Mouse (Mus musculus) ovary, adult 18-20 months (tissue): Measurements from ENCODE around the gene Ldhb.
"Not testable (repeated sequence)": the region's sequence is repeated elsewhere in the genome, so short reads cannot be mapped to it uniquely, and the experiment has no call there.

Source experiments
- DNase-seq: peaks from one replicate; pipeline ENCODE4 v3.0.0; 2022; ENCODE audit warnings: low spot score, mixed read lengths

The Ldhb gene

GRCm38 (mm10) chr6:142507785-142508162 is at the start of gene Ldhb:
TSS of gene Ldhb (minus strand) at chr6:142507957.
- DNase-seq = peak; percentile 92

DNA sequence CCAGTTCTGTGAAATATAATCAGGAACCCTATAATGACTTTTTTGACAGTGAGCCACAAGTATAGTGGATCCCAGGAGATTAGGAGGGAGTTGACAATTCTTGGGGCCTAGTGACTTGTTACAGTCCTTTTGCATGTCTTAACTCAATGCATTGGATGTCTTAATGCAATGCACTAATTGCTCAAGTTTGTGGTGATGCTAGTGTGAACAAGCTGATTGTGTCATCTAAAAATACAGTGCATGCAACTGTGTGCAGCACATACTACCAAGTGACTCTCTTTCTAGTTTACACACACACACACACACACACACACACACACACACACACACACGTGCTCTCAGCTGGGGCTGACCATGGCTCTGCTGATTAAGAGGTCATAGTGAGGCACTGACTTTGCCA is 48.2 kb upstream of the Ldhb start:
- DNase-seq = no peak

DNA sequence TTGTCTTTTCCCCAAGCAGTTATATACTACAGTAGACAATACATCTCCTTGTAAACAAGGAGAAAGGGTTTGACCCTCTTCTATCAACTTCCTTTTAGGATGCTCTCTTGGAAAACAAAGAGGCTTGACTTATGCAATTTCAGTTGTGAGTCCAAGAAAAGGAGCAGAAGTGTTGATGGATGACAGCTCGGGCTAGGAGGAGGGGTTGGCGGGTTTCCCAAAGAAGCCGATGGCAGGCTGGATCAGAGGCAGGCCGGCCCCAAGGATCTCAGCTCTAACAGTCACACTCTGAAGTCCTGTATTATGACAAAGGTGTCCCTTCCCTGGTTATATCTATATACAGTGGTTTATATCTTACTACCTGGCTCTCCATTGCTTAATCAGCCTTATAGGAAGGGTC is 43.7 kb upstream of the Ldhb start:
- no peak for DNase-seq

DNA sequence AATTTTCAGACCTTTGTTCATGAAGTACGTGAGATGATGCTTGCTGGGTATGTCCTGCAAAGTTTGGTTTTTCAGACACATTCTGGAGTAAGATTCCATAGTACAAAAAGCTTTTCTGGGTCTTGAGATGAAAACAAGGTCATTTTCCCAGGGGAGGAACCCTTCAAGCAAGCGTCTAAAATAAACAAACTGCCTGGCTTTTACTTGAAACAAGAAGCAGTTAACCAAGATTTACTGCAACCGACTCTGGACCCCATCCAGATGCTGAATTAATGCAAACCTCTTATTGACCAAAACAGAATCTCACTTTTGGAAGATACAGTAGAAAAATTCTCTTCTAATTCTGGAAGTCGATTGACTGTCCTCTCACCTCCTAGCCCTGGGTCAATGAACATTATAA is 43.1 kb upstream of the Ldhb start:
- DNase-seq = no peak

DNA sequence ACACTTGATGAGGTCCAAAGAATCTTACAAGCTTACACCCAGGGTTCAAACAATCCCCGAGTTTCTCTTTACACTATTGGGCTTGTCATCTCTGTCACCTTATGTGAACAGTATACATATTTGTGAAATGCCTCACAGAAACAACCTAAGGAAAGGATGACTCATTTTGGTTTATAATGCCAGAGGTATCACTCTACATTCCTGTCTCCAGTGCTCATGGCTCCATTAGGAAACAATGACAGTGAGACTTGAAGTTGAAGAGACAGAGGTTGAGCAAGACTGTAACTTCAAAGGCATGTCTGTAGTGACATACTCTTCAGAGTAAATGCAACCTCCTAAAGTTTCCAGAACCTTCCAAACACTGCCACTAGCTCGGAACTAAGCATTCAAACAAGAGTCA is 40.6 kb upstream of the Ldhb start:
- no peak for DNase-seq

- DNase-seq = no peak
Measured at GRCm38 (mm10) chr6:142545132-142545531, 37.4 kb upstream of the Ldhb start.

- no peak for DNase-seq
Measured at GRCm38 (mm10) chr6:142543648-142544047, 35.9 kb upstream of the Ldhb start.

DNA sequence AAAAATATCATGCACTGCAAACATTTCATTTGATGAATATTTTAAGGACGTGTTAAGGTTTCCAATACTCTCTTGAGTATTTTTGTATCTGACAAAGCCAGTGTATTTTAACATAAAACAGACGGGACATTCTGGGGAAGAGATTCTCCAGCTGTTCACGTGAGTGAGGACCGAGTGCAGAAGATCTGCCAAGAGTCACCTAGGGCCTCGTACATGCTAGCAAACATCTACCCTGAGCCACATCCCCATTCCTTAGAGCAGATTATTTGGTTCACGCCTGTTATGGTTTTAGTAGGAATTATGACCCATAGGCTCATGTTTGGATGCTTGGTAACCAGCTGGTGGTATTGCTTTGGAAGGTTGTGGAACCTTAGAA is 35.0 kb upstream of the Ldhb start:
- no peak for DNase-seq

GRCm38 (mm10) chr6:142542082-142542799 is 34.5 kb upstream of the Ldhb start:
- DNase-seq = no peak

GRCm38 (mm10) chr6:142540561-142541160 is 32.9 kb upstream of the Ldhb start:
- DNase-seq = no peak

GRCm38 (mm10) chr6:142540131-142540530 is 32.4 kb upstream of the Ldhb start:
- no peak for DNase-seq

GRCm38 (mm10) chr6:142538503-142538902 is 30.7 kb upstream of the Ldhb start:
- DNase-seq = peak; percentile 6

- no peak for DNase-seq
Measured at GRCm38 (mm10) chr6:142533412-142533811, 25.7 kb upstream of the Ldhb start.

DNA sequence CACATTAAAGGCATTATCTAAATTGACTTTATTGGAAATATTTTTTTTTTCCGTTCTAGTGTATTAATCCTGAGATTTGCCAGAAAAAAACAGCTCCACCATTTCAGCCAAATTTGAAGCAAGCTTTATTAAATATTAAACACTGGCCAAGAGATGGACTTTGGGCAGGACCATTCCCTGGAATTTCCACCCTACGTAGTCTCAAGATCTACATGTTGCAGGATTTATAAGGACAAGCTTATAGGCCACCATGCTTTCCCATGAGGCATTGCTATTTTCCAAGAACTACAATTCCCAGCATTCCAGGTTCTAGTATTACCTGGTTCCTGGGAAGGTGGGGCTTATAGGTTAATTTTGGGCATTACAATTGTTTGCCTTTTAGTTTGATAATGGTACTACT is 24.9 kb upstream of the Ldhb start:
- DNase-seq = no peak

DNA sequence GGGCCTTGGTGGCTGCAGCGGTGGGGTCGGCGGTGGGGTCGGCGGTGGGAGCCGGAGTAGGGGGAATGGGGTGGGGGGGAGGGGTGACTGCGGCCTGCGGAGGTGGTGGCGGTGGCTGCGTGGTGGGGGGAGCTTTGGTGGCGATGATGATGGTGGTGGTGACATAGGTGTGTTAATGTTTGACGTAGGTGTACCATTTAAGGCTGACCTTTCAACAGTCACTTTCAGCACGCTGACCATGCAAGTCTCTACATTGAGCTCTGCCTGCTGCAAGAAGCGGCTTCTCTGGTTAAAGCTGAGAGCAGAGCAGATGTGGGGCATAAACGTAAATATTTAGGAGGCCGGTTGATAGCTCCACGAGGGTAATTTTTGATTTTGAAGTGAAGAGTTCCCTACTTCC is 24.4 kb upstream of the Ldhb start:
- no peak for DNase-seq

- DNase-seq = no peak
Measured at GRCm38 (mm10) chr6:142530378-142530777, 22.6 kb upstream of the Ldhb start.

DNA sequence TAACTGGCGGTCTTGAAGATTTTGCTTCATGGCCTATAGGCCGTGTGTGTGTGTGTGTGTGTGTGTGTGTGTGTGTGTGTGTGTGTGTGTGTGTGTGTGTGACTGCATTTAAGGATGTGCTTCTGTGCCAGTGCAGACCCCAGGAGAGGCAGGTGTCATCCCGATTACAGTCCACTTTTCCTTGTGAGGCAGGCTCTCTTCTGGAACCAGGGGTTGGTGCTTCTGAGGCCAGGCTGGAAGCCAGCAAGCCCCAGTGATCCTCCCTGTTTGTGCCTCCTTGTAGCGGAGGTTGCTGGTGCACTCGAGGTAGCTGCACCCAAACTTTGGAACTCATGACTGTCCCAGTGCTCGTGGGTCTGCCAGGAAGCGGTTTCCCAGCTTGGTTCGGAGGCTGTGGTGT is 21.9 kb upstream of the Ldhb start:
- DNase-seq = no peak

DNA sequence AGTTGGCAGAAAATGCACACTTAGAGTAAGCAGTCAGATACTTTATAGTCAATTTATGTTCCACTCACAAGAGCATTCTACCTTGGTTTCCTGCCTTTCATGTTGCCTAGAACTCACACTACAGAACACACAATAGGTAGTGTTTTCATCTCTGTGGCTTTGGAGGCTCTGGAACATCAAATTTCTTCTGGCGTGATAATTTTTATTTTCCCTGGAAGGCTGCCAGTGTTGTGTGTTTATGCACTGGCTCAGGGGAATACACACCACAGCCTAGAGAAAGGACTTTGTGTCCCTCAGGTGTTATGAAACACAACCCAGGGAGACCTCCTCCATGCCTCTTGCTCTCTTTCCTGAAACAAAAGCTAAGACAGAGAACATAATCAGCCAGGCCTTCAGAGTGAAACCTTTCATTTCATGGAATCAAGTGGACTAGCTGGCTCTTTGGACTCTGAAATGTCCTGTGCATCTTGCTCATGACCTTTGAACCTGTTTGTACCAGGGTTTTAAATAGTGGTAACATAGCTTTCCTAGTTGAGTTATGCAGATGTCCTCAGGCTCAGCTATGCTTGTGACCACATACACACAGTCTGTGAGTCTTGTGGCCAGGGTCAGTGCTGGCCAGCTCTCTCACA is 20.3 kb upstream of the Ldhb start:
- DNase-seq = no peak

DNA sequence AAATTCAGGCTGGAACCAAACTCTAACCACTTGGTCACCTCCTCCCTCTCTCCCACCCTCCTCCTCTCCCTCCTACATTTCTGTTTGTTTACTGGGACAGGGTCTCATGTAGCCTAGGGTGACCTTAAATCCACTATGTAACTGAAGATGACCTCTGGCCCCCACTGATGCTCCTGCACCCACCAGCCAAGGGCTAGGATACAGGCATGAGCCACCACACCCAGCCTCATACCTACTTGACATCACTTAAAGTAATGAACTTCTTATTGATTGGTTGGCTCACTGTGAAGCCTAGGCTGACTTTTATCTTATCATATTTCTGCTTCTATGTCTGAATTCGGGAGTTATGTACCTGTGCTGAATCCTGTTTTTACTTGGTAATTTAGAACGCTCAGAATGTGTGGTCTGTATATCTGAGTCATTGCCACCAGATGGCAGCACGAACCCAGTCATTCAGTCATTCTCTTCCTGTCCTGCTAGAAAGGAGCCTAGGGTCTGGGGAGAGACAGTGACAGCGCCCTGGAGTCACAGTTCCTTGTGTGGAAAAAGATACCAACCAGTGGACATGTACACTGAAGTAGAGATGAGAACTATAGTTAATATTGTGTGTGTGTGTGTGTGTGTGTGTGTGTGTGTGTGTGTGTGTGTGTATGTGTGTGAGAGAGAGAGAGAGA is 17.0 kb upstream of the Ldhb start:
- no peak for DNase-seq

DNA sequence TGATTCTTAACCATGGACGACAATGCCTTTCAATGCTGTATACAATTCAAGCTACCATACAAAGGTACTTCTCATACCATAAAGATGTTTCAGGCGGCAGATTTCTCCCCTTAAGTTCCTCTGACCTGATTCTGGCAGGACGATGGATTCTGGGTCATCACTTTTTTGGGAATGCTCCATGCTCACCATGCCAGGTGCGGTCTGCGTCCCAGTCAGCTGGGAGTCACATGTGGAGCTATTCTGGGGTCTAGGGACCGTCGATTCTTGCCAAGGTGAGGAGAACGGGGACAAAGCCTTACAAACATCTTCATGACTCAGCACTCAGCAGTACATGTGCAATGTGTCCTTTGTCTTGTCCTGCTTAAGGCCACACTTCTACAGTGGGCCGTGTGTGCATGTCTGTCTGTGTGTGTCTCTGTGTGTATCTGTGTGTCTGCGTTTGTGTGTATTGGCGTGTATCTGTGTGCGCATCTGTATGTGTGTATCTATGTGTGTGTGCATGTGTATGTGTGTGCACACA is 13.9 kb upstream of the Ldhb start:
- no peak for DNase-seq

DNA sequence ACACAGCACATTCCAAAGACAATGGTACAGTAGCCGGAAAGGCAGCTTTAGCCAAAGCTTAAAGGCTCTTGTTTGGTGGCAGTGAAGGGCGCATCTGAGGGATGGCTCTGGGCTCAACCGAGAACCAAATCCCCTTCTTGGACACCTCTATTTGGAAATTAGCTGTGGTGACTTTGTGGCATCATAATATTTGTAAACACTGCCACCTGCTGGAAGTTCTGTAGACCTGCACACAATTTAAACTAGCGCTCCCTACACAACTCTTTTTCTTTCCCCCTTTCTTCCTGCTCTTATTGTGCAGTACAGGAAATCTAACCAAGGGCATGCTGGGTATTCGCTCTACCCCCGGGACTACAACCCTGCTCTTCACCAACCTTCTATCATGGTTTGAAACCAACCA is 11.4 kb upstream of the Ldhb start:
- no peak for DNase-seq

- not testable (repeated sequence) for DNase-seq
Measured at GRCm38 (mm10) chr6:142515379-142515778, 7.6 kb upstream of the Ldhb start.

DNA sequence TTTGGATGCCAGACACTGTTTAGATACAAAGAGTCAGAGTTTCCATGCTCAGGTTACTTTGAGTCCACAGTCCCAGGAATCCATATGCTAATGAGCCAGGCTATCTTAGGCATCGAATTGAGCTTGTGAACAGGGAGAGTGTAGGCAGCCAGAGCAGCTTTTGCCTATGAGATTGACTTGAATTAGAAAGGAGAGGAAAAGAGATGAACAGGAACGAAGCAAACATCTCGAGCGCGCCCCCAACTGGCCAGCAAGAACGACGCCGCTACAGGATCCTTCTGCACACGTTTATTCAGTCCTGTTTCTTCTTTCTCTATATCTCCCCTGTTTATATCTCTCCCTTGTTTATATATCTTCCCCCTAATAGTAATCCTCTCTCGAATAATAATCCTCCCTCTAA is 7.2 kb upstream of the Ldhb start:
- DNase-seq = no peak
